Mouse (Mus musculus) retina, embryonic 14.5 days (tissue): ENCODE results near the gene Zfp706.
"Not testable (repeated sequence)": the region's sequence is repeated elsewhere in the genome, so short reads cannot be mapped to it uniquely, and the experiment has no call there.

Experiments
- DNase-seq: peaks from one replicate; pipeline ENCODE4 v3.0.0-alpha.2; 2015; ENCODE audit warnings: low spot score

Gene Zfp706

DNA sequence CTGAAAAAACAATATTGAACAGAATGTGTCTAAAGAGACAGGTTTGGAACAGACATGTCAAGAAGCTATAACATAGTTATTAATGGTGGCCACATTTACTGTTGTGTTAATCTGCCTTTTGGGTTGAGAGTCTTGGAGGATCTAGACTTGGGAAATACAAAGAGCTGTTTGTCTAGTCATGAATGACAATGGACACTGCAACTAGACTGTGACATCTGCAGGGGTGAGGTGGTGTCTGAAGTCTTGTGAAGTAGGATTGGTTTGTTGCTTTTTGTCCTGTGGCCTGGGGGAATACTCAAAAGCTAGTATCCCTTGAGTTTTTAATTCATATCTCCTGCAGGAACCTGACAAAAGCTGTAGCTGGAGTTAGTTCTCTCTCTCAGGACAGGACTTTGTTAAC, 973 bp upstream of the Zfp706 start:
- DNase-seq, result no peak

DNA sequence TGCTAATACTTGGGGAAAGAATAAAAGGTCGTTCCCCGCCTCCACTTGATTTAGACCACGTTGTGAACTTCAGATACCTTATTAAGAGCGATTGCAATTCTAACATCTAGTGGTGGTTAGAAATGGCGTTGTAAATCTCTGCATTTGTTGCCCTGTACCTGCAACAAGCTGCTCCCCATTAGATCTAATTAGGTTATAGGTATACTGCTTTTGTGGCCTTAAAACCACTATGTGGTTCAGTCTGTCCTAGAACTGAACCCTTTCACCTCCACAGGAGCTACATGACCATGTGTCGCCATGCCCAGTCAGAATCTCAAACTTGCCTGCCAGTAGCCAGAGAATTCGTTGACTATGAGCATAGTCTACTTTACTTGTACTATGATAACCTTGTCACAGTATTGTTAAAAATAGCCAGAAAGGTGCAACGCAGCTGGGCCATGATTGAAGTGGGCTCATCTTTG, 416 bp upstream of the Zfp706 start:
- no peak for DNase-seq

DNA sequence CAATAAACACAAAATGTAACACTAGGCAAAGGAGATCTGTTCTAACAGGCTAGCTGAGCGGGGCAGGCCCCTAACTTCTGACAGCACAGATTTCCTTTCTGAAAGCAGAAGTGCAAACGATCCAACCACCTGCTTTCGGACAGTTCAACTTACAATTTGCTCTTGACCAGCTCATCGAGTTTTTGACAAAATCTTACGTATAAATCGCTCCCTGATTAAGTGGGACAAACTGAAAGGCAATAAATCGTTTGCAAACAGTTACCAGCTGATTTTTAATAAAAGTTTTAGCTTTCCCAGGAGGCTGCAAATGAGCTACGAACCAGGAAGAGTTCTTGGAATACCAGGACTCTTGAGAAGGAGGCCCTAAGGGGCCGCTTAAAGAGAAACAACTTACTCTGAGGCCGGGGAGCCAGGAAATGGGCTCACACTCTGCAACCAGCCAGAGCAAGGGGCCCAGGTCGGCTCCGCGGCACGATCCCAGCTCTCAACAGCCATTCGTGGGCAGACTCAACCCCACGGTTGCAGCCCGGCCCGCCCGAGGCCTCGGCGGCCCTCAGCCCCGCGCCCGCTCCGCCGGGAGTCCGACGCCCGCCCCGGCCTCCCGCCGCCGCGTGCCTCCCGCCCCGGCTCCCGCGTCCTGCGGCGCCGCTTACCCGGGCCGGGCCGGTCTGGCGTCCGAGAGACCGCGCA, 953 bp downstream of the Zfp706 start:
- DNase-seq, result peak; percentile 34

DNA sequence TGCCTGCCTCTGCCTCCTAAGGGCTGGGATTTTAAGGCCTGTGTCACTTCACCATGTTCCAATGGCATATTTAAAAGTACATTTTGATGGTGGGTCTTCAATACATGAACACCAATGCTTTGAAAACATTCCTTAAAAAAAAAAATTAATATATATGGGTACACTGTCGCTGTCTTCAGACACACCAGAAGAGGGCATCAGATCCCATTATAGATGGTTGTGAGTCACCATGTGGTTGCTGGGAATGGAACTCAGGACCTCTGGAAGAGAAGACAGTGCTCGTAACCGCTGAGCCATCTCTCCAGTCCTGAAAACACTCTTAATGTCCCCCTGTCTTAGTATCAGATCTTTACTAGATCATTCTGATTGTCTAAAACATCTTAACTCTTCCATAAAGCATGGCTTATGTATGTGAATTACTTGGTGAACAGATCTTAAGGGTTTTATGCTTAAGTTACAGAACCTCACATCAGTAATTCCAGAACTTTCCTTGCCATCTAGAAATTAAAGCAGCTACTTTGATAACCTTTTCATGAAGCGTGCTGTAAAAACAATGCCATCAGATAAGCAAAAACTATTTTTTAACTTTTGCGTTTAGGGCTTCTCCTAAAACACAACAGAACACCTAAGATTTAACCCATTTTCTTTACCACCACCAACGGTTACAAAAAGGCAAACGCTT, 1.6 kb downstream of the Zfp706 start:
- DNase-seq, result no peak

DNA sequence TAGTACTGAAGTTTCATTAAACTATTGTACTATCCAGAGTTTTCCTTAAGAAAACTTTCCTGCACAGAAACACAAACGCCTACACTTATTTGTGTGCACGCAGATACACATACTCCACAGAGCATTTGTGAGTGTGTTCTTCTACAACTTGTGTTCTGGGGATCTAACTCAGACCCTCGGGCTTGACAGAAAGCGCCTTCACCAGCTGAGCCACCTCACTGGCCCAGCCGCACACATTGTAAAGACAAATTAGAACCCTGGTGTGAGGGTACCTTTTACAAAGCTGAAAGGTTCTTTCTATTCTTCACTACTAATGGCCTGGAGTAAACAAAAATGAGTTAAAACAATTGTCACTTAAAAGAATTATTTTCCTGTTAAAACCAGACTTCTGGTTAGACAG, 2.7 kb downstream of the Zfp706 start:
- no peak for DNase-seq

DNA sequence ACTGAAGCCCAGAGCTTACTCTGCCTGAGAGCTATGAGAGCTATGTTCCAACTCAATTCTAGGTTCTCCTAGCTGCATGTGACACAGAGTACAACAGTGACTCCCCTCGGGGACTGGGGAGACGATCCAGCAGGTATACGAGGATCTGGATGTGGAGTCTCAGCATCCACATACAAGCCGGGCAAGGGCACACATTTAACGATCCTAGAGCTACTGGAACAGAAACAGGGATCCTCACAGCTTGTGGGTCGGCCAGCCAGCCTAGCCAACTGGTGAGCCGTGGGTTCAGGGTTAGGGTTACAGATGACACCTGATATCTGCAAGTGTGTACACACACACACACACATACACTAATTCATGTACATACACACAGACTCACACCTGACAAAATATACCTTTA, 5.3 kb downstream of the Zfp706 start:
- DNase-seq, result no peak

DNA sequence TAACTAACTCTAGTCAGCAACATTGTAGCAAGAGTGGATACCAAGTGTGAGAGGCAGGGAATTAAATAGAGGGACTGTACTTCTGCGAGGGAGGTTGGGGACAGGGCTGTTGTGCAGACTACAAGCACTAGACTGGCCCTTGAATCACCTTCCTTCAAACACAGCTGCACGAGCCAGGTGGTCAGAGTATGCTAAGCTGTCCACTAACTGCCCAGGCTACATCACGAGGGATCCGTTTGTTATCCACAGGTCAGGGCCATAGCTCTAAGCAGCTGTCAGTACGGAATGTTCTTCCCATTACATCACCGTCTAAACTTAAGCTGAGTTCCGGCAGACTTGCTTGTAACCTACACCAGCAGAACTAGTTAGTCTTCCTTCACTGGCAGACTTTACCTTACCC, 8.0 kb downstream of the Zfp706 start:
- DNase-seq, result not testable (repeated sequence)

DNA sequence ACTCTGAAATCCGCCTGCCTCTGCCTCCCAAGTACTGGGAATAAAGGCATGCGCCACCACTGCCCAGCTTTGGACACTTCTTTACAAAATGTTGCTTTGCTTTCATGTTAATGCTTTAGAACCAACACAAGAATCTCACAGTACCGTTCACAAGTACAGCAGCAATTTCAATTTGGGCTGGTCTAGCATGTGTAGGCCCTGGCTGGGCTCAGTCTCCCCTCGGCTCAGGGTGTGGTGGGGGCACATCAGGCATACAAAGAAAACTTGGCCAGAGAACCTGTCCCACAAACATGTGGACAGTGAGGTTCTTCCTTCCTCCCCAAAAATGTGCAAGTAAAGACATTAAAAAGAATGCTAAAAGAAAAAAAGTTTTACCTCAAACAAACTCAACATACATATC, 12.4 kb downstream of the Zfp706 start:
- DNase-seq, result no peak

DNA sequence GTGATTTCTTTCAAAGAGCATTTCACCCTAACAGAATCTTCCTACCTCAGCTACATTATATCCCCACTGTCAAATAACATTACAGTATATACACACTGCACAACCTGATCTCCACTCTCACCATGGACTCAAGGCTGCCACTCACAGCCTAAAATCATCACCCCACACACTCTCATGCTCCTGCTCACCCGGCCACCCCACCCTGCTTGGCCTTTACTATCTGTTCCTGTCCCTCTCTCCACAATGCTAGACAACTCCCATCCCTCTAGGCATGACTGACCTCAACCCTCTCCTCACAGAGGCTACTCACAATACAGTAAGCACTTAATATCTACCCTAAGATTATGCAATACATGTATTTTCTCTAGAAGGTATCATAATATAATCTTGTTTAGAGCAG, 12.9 kb downstream of the Zfp706 start:
- no peak for DNase-seq

DNA sequence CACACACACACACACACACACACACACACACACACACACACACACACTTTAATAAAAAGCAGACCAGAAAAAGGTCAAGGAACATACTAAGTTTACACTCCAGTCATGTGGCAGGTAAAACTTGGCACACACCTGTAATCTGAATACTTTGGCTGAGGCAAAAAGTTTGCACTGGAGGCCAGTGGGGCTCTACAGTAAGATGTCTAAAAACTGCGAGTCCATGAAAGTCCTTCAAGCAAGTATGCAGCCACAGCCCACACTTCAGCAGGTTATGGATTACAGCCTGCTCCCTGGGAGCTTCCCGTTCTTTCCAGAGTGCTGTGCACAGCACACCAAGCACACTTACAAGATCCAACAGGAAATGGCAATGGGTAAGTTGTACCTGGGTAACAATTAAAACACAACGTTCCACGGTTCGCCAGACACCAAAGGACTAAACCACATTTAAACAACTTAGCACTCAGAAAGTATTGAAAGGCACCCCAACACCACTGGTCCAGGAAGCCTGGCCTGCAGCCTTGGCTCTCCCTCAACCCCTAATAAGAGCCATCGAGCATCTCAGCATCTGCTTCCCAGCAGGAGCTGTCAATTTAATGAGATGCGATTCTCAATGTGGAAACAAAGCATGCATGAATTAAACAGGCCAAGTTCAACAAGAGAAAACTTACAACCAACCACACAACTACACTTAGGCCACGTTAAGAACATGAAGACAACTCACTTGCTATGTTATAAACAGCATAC, 14.0 kb downstream of the Zfp706 start:
- DNase-seq, result peak; percentile 78

DNA sequence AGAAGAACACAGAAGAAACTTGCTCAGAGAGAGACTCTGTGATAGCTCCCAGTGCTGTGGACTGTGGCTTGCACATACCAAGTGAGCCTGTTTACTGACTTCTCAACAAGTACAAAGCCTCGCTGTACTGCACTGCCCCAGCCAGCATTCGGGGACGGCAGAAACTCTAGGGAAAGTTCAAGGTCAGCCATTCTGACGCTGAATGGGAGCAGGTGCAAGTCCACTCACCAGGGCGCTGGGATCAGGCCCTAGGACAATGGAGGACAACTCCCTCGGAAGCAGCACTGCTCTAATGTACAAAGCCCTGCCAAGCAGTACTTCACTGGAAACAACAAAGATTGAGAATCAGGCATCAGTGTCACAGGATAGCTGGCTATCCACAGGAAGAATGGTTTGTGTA, 16.2 kb downstream of the Zfp706 start:
- no peak for DNase-seq

DNA sequence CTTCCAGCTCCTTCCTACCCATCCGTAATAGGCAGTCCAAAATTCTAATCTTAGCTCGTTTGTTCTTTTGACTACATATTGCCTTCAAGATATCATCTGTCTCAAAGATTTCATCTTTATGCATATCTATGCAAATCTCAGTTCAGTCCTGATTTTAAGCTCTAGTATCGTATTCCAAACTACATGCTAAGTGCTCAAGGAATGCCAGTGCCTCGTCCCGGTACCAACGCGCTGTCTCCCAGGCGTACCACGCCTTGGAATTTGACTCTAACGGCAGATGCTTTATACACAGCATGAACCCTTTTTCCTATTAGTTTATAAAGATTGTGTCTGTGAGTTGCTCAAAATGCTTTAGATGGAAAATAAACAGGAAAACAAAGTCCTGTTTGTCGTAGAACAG, 17.7 kb downstream of the Zfp706 start:
- no peak for DNase-seq

DNA sequence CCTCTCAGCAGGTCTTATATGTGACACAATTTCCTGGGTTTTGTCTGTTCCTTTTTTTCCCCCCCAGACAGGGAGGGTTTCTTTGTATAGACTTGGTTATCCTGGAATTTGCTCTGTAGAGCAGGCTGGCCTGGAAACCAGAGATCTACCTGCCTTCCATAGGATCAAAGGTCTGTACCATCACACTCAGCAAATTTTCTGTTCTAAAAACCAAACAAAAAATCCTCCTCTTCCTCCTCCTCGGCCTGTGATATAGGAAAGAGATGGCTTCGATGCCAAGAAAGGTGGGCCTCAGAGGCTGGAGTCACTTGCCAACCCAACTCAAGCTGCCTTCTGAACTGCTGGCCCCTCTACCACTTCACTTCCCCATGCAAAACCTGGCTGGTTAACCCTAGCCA, 18.9 kb downstream of the Zfp706 start:
- DNase-seq, result no peak

DNA sequence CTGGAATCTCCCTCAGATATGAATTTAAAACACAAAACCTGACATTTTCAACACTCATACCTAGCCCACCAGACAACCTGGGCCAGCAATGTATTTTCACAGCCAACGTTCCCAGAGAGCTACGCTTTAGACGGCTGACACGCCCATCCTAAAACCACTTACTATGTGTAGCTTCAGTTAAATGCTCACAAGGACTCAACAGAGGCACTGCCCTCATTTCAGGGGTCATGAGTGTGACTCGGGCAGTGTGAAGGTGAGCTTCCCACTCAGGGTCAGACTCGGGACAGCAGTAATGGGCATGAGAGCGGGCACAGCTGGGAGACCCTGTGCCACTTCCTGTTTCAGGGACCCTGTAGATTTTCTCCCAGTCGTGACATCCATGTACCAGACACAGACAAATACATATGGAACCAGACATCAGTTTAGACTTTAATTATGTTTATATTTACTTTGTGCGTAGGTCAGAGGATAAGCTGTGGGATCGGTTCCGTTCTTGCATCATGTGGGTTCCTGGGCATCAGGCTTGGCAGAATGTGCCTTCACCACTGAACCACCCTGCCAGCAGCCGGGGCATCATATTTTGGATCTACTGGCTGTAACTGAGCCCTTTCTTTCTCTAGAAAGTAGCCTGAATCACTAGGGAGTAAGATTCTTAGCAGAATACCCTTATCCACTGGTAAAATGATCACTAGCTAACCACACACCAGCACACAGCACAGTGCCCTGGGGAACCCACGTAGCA, 19.4 kb downstream of the Zfp706 start:
- no peak for DNase-seq

DNA sequence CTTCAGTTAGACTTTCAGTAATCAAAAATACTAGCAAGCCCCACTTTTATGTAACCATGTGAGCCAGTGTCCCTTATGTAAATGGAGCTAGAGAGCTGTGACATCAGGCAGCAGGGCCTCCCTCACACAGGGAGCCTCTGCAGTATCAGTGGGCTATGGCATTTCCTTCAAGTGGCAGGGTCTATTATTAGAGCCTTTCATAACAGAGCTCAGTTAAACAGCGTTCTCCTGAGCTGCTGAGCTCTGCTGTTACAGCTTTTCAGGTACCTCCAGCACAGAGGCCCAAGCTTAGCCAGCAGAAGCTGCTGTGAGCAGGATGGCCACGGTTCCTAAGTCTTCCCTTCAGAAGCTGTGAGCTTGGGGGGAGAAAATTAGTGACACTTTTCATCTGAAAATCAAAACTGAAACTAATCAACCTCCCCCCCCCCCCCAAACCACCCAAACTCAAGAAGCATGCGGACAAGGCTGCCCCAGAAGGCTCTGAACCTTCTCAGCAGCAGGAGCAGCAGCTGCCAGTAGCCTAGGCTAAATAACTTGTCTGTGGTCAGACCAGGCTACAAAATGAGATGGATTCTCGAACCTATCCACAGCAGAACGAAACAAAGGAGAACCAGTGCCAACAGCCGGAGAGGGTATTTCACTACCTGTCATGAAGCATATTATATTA, 20.2 kb downstream of the Zfp706 start:
- DNase-seq, result no peak

DNA sequence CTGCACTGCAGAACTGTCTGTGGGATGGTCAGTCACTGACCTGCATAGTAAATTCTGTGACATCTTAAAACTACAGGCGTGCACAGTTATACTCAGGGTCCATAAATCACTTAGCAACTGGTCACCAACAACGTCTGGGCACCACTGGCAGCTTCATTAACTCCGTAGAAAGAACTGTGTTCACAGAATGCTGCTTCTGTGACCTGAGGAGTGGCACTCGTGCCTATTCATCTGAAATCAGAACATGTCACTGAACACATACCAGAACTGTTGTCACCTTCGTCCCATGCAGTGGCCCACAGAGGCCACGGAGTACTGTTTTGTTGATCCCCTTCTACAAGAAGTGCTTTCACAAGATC, 22.0 kb downstream of the Zfp706 start:
- no peak for DNase-seq

DNA sequence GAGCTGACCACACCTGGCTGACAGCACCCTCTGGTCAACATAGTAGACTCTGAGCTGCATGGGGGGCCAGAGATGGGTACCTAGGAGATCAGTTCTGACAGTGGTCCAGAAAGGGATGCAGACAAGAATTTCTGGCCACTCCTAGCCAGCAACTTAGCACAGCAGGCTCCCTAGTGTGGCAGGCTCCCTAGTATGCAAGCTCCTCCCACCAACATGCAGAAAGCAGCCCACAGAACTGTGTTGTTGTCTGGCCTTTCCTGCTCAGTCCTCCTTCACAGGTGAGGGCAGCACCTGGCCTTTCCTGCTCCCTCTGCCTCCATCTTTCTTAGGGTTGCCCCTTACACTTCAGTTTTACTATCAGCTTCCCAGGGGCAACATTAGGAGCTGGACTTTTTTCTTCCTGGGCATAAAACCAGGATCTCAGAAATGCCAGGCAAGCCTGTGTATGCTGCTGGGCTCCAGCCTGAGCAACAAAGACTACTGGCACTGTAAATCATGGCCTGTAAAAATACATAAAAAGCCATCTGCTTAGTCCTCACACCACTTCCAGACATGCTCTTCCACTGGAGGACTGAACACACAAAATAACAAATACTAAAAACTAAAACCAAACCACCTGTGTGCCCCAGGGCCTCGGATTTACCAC, 22.5 kb downstream of the Zfp706 start:
- DNase-seq, result no peak

DNA sequence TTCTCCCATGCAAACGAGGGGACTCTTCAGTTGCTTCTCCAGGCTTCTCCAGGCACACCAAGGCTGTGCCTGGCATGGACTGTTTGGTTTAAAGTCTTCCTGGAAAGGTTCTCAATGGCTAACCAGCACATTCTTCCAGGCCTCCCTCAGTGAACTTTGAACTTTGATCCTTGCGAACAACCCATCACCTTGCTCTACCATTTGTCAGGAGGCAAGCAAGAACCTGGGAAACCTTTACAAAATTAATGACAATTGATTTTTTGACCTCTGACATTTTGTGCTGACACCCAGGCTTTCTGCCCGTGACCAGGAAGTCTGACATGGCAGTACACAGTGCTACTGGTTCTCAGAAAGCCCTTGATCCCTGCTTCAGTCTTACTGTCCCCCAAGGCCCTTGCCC, 24.1 kb downstream of the Zfp706 start:
- no peak for DNase-seq

DNA sequence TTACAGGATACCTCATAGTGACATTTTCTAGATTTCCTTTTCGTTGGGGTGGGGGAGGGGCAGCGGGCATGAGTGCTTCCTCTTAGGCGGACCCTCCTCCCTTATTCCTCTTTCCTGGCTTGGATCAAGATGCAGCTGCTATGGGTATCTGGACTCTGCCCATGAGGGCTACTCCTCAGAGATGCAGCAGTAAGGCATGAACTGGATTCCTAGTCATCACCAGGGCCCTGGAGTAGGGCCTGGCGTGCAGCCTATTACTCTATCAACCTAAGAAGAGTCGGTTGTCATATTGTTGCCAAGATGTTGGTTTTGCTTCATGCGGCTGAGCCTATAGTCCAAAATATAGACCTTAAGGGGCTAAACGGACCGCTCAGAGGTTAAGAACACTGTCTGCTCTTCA, 27.3 kb downstream of the Zfp706 start:
- DNase-seq, result no peak

DNA sequence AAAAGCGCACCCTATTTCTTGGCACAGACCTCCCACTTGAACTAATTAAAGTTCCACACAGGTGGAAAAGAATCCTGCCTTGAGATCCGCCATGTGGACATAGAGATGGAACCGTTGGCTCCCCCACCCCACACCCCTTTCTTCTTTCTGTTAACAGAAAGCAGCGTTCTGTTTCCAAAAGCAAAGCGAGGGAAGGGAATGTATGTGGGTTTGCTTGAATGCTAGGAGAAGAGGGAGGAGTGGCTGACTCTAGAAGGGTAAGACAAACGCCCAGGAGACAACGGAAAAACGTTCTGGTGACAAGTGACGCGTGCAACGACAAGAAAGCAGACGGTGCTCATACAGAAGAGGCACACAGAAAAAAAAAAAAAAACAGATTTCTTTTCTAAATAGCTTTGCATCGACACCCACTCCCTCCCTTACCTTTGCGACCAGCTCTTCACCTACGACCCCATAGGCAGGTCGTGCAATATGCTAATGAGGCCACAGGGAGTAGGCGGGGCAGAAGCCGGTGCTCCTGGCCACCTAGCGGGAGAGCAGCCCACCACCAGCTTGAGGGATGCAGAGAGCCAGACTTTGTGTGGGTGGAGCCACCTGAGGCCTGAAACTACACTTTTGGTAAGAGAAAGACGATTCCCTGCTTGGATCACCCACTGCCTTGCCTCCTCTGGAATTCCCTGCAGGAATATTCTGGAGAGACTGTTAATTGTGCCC, 27.9 kb downstream of the Zfp706 start:
- peak; percentile 81 for DNase-seq

DNA sequence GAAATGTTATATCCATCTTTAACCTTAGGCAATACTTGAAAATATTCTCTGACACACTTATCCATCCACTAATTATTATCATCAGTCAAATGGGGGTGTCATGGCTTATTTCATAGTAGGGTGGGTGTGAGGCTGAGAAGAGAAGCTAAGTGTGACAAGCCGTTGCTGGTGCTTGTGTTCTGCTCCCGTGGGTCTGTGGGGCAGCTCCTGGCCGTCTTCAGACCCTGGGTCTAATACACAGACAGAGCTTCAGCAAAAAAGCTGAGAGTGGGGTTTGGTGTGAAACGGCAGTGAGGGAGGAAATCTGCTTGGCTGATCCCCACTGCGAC, 28.4 kb downstream of the Zfp706 start:
- DNase-seq, result no peak
